Mouse (Mus musculus) ES-E14 (cell line): ENCODE data around the gene Azin2.

Experiments
- CHD2 ChIP-seq: IDR thresholded peaks from 2 replicates; pipeline ENCODE4 v1.6.1; 2014; ENCODE audit warnings: mild to moderate bottlenecking, low read depth, low read length, inconsistent platforms
- HCFC1 ChIP-seq: IDR thresholded peaks from 2 replicates; pipeline ENCODE4 v1.6.1; 2012; ENCODE audit warnings: low read length, inconsistent platforms, borderline replicate concordance; ENCODE audit not compliant: insufficient read depth
- MAFK ChIP-seq: IDR thresholded peaks from 2 replicates; pipeline ENCODE4 v1.6.1; 2014; ENCODE audit warnings: mild to moderate bottlenecking, low read depth, low read length, inconsistent platforms; ENCODE audit not compliant: insufficient read depth
- ZC3H11A ChIP-seq: IDR thresholded peaks from 2 replicates; pipeline ENCODE4 v1.6.1; 2012; ENCODE audit warnings: low read depth, mild to moderate bottlenecking, inconsistent platforms, low read length, borderline replicate concordance
- ZNF384 ChIP-seq: IDR thresholded peaks from 2 replicates; pipeline ENCODE4 v1.6.1; 2012; ENCODE audit warnings: low read depth, low read length, inconsistent platforms

DNA sequence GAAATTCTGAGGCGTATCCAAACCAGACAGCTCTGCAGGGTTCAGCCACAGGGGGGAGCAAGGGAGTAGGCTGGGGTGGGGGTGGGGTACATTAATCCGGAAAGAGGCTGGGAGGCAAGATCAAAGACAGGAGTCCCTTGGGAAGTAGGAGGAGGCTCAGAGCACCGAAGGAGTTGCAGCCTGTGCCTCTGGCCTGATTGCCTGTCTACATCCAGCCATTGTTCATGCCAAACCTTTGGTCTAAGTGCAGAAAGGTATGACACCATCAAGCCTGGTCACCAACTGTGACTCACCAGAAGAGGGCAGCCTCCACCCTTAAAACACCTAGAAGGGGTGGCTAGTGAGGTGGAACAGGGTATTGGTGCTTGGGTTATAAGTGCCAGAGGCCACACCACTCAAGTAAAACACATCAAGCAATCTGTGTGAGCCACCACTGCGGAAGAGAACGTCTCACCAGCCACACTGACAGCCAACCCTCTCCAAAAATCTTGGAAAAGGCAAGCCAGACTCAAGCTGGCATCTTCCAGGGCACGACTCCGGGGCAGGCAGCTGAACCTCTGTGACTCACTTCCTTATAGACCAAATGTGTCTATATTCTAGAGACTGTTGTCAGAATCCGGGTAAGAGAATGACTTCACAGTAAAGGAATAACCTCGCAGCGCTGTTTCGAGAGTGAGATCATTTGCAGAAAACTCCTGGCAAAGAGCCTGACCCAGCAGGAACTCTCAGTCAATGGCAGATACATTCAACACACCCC is 4.9 kb downstream of the Azin2 start:
- TF ChIP-seq HCFC1: no peak
- TF ChIP-seq MAFK: no peak
- TF ChIP-seq ZNF384: no peak
- peak; percentile 49; the same call in 1 of the 2 replicates for TF ChIP-seq ZC3H11A
- no peak for TF ChIP-seq CHD2
